Mouse (Mus musculus): ENCODE data around the gene Clic4. TPM values are rescaled to one million over a fixed set of nuclear protein-coding genes. Genes with fewer than 3 reads are reported as not detected.

The Clic4 gene
- polyA plus RNA-seq, 1 experiment from 2014 or later: 100 TPM

GRCm38 (mm10) chr4:135310371-135310770 is 37.8 kb upstream of the Clic4 start:
- no peak overlapping the region for H3K9ac ChIP-seq (ENCODE audit: low read depth, low read length)
- no peak for ATAC-seq (ENCODE audit: low read depth)
- no peak overlapping the region for H3K4me3 ChIP-seq (ENCODE audit: low read depth, low read length)
- H3K9me3 ChIP-seq (ENCODE audit: control insufficient read depth, low read length): peaks cover 5% of the 10 kb centered on the region; the same call in 1 of the 2 replicates
- no peak for DNase-seq (ENCODE audit: low spot score)
- no peak overlapping the region for H3K27ac ChIP-seq (replicated peaks; ENCODE audit: low read depth, low read length)
- H3K4me2 ChIP-seq (ENCODE audit: low read depth, low read length): no peak overlapping the region
- peaks cover 9% of the 10 kb centered on the region for H3K36me3 ChIP-seq (ENCODE audit: control insufficient read depth, insufficient read depth, low read length)
- H3K27me3 ChIP-seq (replicated peaks; ENCODE audit: control insufficient read depth, insufficient read depth, low read length): no peaks in the 10 kb centered on the region
- 91% methylated on average over 8 of the region's 8 CpGs for WGBS
- H3K4me1 ChIP-seq (ENCODE audit: control insufficient read depth, insufficient read depth, low read length): peaks cover 4% of the 10 kb centered on the region; the same call in 1 of the 2 replicates

DNA sequence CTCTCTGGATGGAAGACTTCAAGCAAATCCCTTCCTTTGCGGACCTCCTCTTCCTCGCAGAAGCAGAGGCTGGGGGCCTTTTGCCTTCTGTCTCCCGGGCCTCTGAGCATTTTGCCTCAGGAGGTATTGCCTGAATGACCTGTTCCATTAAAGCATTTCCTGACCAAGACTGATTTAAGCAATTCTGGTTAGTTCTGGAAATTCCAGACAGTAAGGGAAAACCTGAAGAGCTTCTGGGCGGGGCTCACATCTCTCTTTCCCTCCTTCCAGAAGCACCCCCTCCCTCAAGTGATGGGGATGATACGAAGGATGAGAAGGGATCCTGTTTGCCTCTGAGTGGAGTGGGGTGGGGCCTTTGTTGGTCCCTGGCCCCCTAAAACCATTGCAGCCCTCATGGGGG is 37.1 kb upstream of the Clic4 start:
- ATAC-seq (ENCODE audit: low read depth) (no peak), DNase-seq (ENCODE audit: low spot score) (no peak)
- no peaks in the 10 kb centered on the region for H3K27me3 ChIP-seq (replicated peaks; ENCODE audit: control insufficient read depth, insufficient read depth, low read length)
- no peak overlapping the region for H3K9ac ChIP-seq (ENCODE audit: low read depth, low read length)
- WGBS: 35% methylated on average over 5 of the region's 5 CpGs
- peaks cover 4% of the 10 kb centered on the region; the same call in 1 of the 2 replicates for H3K4me1 ChIP-seq (ENCODE audit: control insufficient read depth, insufficient read depth, low read length)
- no peak overlapping the region for H3K27ac ChIP-seq (replicated peaks; ENCODE audit: low read depth, low read length)
- H3K4me3 ChIP-seq (ENCODE audit: low read depth, low read length): no peak overlapping the region
- H3K4me2 ChIP-seq (ENCODE audit: low read depth, low read length): no peak overlapping the region
- peaks cover 3% of the 10 kb centered on the region for H3K36me3 ChIP-seq (ENCODE audit: control insufficient read depth, insufficient read depth, low read length)
- H3K9me3 ChIP-seq (ENCODE audit: control insufficient read depth, low read length): no peaks in the 10 kb centered on the region

- Histone ChIP-seq H3K27me3 (replicated peaks; ENCODE audit: control insufficient read depth, insufficient read depth, low read length) (no peaks in the 10 kb centered on the region), H3K4me2 (ENCODE audit: low read depth, low read length) (no peak overlapping the region), H3K36me3 (ENCODE audit: control insufficient read depth, insufficient read depth, low read length) (no peaks in the 10 kb centered on the region), H3K4me3 (ENCODE audit: low read depth, low read length) (no peak overlapping the region), H3K4me1 (ENCODE audit: control insufficient read depth, insufficient read depth, low read length) (peaks cover 4% of the 10 kb centered on the region; the same call in 1 of the 2 replicates), H3K9ac (ENCODE audit: low read depth, low read length) (no peak overlapping the region), H3K27ac (replicated peaks; ENCODE audit: low read depth, low read length) (no peak overlapping the region), H3K9me3 (ENCODE audit: control insufficient read depth, low read length) (no peaks in the 10 kb centered on the region)
- WGBS: 50% methylated on average over 9 of the region's 9 CpGs
- ATAC-seq (ENCODE audit: low read depth) (no peak), DNase-seq (ENCODE audit: low spot score) (no peak)
These were observed 36.6 kb upstream of the Clic4 start for GRCm38 (mm10) chr4:135309112-135309659.

GRCm38 (mm10) chr4:135306971-135307632 is 34.5 kb upstream of the Clic4 start:
- H3K4me3 ChIP-seq (ENCODE audit: low read depth, low read length): no peak overlapping the region

GRCm38 (mm10) chr4:135306533-135306932 is 33.9 kb upstream of the Clic4 start:
- no peak for DNase-seq (ENCODE audit: low spot score)
- Histone ChIP-seq H3K27me3 (replicated peaks; ENCODE audit: control insufficient read depth, insufficient read depth, low read length) (no peaks in the 10 kb centered on the region), H3K27ac (replicated peaks; ENCODE audit: low read depth, low read length) (no peak overlapping the region), H3K36me3 (ENCODE audit: control insufficient read depth, insufficient read depth, low read length) (no peaks in the 10 kb centered on the region), H3K9me3 (ENCODE audit: control insufficient read depth, low read length) (no peaks in the 10 kb centered on the region), H3K9ac (ENCODE audit: low read depth, low read length) (no peak overlapping the region), H3K4me3 (ENCODE audit: low read depth, low read length) (no peak overlapping the region), H3K4me2 (ENCODE audit: low read depth, low read length) (no peak overlapping the region), H3K4me1 (ENCODE audit: control insufficient read depth, insufficient read depth, low read length) (no peaks in the 10 kb centered on the region)
- WGBS: 70% methylated on average over 4 of the region's 4 CpGs
- no peak for ATAC-seq (ENCODE audit: low read depth)

More at GRCm38 (mm10) chr4:135306971-135307632, 34.5 kb upstream of the Clic4 start:
- Histone ChIP-seq H3K27ac (replicated peaks; ENCODE audit: low read depth, low read length) (no peak overlapping the region; the same call in 1 of the 2 replicates), H3K4me1 (ENCODE audit: control insufficient read depth, insufficient read depth, low read length) (no peaks in the 10 kb centered on the region), H3K36me3 (ENCODE audit: control insufficient read depth, insufficient read depth, low read length) (no peaks in the 10 kb centered on the region), H3K9me3 (ENCODE audit: control insufficient read depth, low read length) (no peaks in the 10 kb centered on the region), H3K27me3 (replicated peaks; ENCODE audit: control insufficient read depth, insufficient read depth, low read length) (no peaks in the 10 kb centered on the region), H3K9ac (ENCODE audit: low read depth, low read length) (no peak overlapping the region), H3K4me2 (ENCODE audit: low read depth, low read length) (no peak overlapping the region)
- peak; percentile 15; the same call in 1 of the 2 replicates for ATAC-seq (ENCODE audit: low read depth)
- DNase-seq (ENCODE audit: low spot score): peak; percentile 24
- 49% methylated on average over 16 of the region's 17 CpGs for WGBS

DNA sequence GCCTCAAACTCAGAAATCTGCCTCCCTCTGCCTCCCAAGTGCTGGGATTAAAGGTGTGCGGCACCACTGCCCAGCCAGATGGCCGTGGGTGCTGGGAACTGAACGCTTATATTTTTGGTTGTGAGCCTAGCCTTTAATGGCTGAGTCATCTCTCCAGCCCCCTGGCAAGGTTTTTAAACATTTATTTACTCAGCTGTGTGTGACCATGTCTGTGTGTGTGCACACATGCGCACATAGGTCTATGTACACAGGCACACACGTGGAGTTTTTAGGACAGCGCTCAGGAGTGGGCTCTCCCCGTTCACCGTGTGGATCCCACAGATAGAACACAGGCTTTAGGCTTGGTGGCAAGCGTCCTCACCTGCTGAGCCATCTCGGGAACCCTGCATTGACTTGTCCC is 29.6 kb upstream of the Clic4 start:
- WGBS: 82% methylated on average over 10 of the region's 10 CpGs
- Histone ChIP-seq H3K4me1 (ENCODE audit: control insufficient read depth, insufficient read depth, low read length) (peaks cover 9% of the 10 kb centered on the region), H3K9me3 (ENCODE audit: control insufficient read depth, low read length) (no peaks in the 10 kb centered on the region), H3K4me2 (ENCODE audit: low read depth, low read length) (no peak overlapping the region), H3K9ac (ENCODE audit: low read depth, low read length) (no peak overlapping the region), H3K4me3 (ENCODE audit: low read depth, low read length) (no peak overlapping the region), H3K27me3 (replicated peaks; ENCODE audit: control insufficient read depth, insufficient read depth, low read length) (no peaks in the 10 kb centered on the region), H3K27ac (replicated peaks; ENCODE audit: low read depth, low read length) (no peak overlapping the region), H3K36me3 (ENCODE audit: control insufficient read depth, insufficient read depth, low read length) (no peaks in the 10 kb centered on the region)
- ATAC-seq (ENCODE audit: low read depth) (no peak), DNase-seq (ENCODE audit: low spot score) (no peak)

DNA sequence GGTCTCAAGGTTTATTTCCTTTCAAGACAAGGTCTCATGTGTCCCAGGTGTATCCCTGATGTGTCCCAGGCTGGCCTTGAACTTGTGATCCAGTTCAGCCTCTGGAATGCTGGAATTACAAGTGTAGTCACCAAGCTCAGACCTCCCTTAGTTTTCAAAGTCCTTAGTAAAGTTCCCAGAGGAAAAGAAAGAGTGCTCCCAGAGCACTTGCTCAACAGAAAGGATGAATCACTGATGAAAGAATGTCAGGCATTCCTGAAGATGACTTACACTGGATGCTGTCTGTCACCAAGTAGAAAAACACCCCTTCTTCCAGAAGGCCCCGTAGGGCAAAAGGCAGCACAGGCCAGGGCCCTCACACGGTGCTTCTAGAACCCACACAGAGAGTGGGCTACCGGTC is 28.6 kb upstream of the Clic4 start:
- Histone ChIP-seq H3K4me3 (ENCODE audit: low read depth, low read length) (no peak overlapping the region), H3K9me3 (ENCODE audit: control insufficient read depth, low read length) (no peaks in the 10 kb centered on the region), H3K27ac (replicated peaks; ENCODE audit: low read depth, low read length) (no peak overlapping the region), H3K4me1 (ENCODE audit: control insufficient read depth, insufficient read depth, low read length) (peaks cover 9% of the 10 kb centered on the region), H3K4me2 (ENCODE audit: low read depth, low read length) (no peak overlapping the region), H3K9ac (ENCODE audit: low read depth, low read length) (no peak overlapping the region), H3K27me3 (replicated peaks; ENCODE audit: control insufficient read depth, insufficient read depth, low read length) (no peaks in the 10 kb centered on the region), H3K36me3 (ENCODE audit: control insufficient read depth, insufficient read depth, low read length) (no peaks in the 10 kb centered on the region)
- ATAC-seq (ENCODE audit: low read depth): no peak
- WGBS: 39% methylated on average over 3 of the region's 3 CpGs
- DNase-seq (ENCODE audit: low spot score): no peak

DNA sequence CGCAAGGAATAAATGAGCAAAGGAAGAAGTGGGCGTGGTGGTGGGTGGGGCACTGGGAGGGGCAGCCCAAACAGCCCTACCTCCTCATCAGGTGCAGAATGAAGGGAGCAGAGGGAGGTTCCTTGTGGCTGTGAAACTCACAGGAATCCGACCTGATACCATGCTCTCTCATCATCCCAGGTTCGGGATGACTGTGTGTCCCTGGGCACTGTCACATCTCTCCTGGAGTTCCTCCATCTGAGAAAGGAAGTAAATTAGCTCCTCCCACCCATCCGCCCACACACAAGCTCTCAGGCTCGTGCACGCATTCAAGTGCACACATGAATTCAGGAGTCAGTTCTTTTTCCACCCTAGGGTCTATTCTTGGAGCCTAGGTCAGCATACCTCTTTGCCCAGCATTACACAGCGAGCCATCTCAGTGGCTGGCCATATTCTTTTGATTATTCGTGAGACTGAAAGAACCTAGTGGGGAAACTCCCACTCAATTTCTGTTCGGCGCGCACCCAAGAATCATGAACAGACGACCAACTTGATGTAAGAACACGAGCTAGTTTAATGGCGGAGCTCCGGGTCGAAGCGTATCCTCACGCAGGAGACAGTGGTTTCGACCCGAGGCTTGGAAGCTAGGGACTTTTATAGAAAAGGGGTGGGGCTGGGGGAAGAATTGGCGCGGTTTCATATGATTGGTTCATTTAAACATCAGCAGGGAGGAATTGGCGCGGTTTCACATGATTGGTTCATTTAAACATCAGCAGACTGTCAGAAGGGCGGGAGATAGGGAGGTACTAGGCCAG is 27.8 kb upstream of the Clic4 start:
- no peak overlapping the region for H3K4me3 ChIP-seq (ENCODE audit: low read depth, low read length)
- no peak overlapping the region for H3K27ac ChIP-seq (replicated peaks; ENCODE audit: low read depth, low read length)
- no peaks in the 10 kb centered on the region for H3K36me3 ChIP-seq (ENCODE audit: control insufficient read depth, insufficient read depth, low read length)
- H3K27me3 ChIP-seq (replicated peaks; ENCODE audit: control insufficient read depth, insufficient read depth, low read length): no peaks in the 10 kb centered on the region
- H3K4me1 ChIP-seq (ENCODE audit: control insufficient read depth, insufficient read depth, low read length): peaks cover 9% of the 10 kb centered on the region
- ATAC-seq (ENCODE audit: low read depth) (no peak), DNase-seq (ENCODE audit: low spot score) (no peak)
- H3K9ac ChIP-seq (ENCODE audit: low read depth, low read length): no peak overlapping the region
- 87% methylated on average over 26 of the region's 26 CpGs for WGBS
- H3K4me2 ChIP-seq (ENCODE audit: low read depth, low read length): no peak overlapping the region
- no peaks in the 10 kb centered on the region for H3K9me3 ChIP-seq (ENCODE audit: control insufficient read depth, low read length)
